Mouse (Mus musculus) urinary bladder, postnatal 25 days (tissue): ENCODE measurements at regions not wholly inside any gene's neighbourhood (a gene's known extent, or its start where the extent isn't known, plus 50 kb on each side); places are given as distances from the start of the nearest gene placed in this dataset.

Experiments
- DNase-seq: peaks from one replicate; pipeline ENCODE4 v3.0.0; 2022; ENCODE audit warnings: low spot score

DNA sequence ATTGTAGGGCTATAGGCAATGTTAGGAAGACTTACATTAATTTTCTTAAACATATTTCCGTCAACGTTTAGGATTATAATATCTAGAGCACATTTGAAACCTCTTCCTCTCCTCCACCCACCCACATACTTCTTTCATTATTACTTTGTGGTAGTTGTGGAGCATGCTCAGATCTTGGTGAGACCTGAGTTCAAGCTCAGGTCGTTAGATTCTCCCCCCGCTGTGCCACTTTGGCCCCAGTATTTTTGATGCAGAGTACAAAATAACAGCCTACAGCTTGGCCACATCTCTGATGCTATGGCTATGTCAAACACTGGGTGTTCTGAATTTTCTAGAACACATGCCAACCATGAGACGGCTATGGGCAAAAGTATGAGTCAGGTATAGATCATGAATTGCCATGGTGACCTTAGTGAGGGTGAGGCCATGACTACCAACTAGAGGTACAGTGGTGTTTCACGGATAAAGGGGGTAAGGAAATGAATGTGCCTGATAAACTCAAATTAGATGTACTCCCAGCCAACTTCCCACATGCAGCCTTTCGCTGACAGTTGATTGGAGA is 68.5 kb upstream of the H2afz start:
- DNase-seq, result no peak

GRCm38 (mm10) chr3:137798769-137799168 is 65.5 kb upstream of the H2afz start:
- DNase-seq, result no peak

GRCm38 (mm10) chr3:137801402-137802020 is 62.8 kb upstream of the H2afz start:
- DNase-seq, result no peak

- DNase-seq, result no peak
These were observed 56.9 kb upstream of the H2afz start for GRCm38 (mm10) chr3:137807423-137807822.

DNA sequence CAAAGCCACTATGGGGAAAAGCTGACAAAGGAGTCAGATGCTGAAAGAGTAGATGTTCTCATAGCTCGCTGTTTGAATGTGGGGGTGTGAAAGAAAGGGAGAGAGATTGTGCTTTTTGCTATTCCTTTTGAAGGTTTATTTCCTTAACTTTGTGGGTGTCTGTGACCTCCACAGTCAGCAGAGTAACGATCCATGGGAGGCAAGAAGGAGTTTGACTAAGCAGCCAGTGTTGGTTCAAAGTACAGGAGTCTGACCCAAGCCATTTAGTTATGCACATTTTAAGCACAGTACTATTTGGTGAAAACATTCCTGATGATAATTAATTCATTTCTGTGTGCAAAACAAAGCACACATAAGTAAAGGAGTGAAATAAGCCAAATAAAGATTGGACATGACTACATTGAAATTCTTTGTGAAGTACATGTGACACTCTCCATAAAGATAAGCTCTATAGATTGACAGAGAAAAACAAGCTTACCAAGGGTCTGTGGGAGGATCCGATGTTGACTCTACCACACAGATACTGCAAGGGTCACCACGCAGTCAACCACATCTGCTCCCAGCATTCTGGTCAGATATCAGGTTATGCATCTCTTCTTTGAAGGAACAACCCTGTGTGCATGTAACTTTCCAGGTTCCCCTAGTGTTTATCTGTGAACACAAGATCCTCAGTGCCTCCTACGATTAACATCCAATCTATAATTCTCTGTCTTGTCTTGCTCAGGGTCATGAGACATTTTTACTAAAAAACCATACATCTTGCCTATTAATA is 56.2 kb upstream of the H2afz start:
- no peak for DNase-seq

DNA sequence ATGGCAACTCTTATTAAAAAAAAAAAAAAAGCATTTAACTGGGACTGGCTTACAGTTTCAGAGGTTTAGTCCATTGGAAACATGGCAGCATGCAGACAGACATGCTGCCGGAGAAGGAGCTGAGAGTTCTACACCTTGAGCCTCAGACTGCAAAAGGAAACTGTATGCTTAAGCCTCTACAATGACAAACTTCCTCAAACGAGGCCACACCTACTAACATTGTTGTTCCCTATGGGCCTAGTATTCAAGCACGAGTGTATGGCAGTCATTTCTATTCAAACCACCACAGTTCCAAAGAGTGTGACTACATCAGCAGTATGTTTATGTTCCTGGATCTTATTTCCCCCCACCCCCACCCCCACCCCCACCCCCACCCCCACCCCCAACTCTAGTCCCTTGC is 54.2 kb upstream of the H2afz start:
- DNase-seq, result no peak
